Mouse (Mus musculus) forebrain, embryonic 14.5 days (tissue): ENCODE data around the gene Slc38a2. TPM values are rescaled to one million over a fixed set of nuclear protein-coding genes. Genes with fewer than 3 reads are reported as not detected.

ENCODE experiments used
- ATAC-seq: fragments of 200-750 bp; cut with Nextera tagmentation; 2 replicates; pipeline ENCODE4 v1.8.0; 2017; ENCODE audit warnings: mild to moderate bottlenecking, moderate library complexity
- DNase-seq: peaks from one replicate; pipeline ENCODE4 v3.0.0-alpha.2; 2015; ENCODE audit warnings: low spot score
- H3K27ac ChIP-seq: fragments of 300-500 bp; sonication (generic); 2 replicates; pipeline ENCODE4 v1.5.1; 2014; ENCODE audit warnings: low read depth, mild to moderate bottlenecking, control low read depth, low read length, moderate library complexity
- H3K27me3 ChIP-seq: fragments of 300-500 bp; sonication (generic); replicated peaks from 2 replicates; pipeline ENCODE4 v1.6.1; 2014; ENCODE audit warnings: low read length, control low read depth, mixed read lengths; ENCODE audit not compliant: control insufficient read depth, insufficient read depth
- H3K36me3 ChIP-seq: fragments of 300-500 bp; sonication (generic); 2 replicates; pipeline ENCODE4 v1.6.1; 2014; ENCODE audit warnings: low read length, control low read depth; ENCODE audit not compliant: control insufficient read depth, insufficient read depth
- H3K4me1 ChIP-seq: fragments of 300-500 bp; sonication (generic); 2 replicates; pipeline ENCODE4 v1.6.1; 2014; ENCODE audit warnings: antibody characterized with exemption, low read length, control low read depth; ENCODE audit not compliant: control insufficient read depth, insufficient read depth
- H3K4me2 ChIP-seq: fragments of 300-500 bp; sonication (generic); 2 replicates; pipeline ENCODE4 v1.6.1; 2014; ENCODE audit warnings: mild to moderate bottlenecking, control low read depth, low read length
- H3K4me3 ChIP-seq: fragments of 300-500 bp; sonication (generic); 2 replicates; pipeline ENCODE4 v1.5.1; 2014; ENCODE audit warnings: low read depth, low read length, control low read depth
- H3K9ac ChIP-seq: fragments of 300-500 bp; sonication (generic); 2 replicates; pipeline ENCODE4 v1.6.1; 2014; ENCODE audit warnings: mild to moderate bottlenecking, low read length, control low read depth, moderate library complexity
- H3K9me3 ChIP-seq: fragments of 300-500 bp; sonication (generic); replicated peaks from 2 replicates; pipeline ENCODE4 v1.6.1; 2016; ENCODE audit warnings: low read length, control low read depth, mixed read lengths; ENCODE audit not compliant: control insufficient read depth
- WGBS: fragments of 180-500 bp; shearing (Covaris S2); extraction: QIAGEN DNeasy Blood & Tissue Kit; methylation state at CpG from one replicate; pipeline ENCODE4 v1.1.7; 2014; 5-methylcytosine and 5-hydroxymethylcytosine counted together
- polyA plus RNA-seq: library from polyadenylated mRNA; unstranded; fragments of >200 nt; fragmentation: Nextera tagmentation; extraction: Ambion mirVana; gene quantifications from 2 replicates; pipeline ENCODE4 v1.2.1, GENCODE M21; 2014

The Slc38a2 gene
- polyA plus RNA-seq = 142 and 195 TPM in 2 replicates

GRCm38 (mm10) chr15:96699521-96700511, at the start of gene Slc38a2:
TSS of gene Slc38a2 (minus strand) at chr15:96699730.
- Histone ChIP-seq H3K27me3 (no peaks in the 10 kb centered on the region), H3K27ac (peak within 1 kb of the TSS; percentile 100), H3K4me1 (peaks cover 29% of the 10 kb centered on the region), H3K9me3 (no peaks in the 10 kb centered on the region), H3K4me3 (peak within 1 kb of the TSS; percentile 95), H3K4me2 (peak within 1 kb of the TSS; percentile 88), H3K9ac (peak within 1 kb of the TSS; percentile 100), H3K36me3 (peaks cover 37% of the 10 kb centered on the region)
- DNase-seq = peak; percentile 93
- under 1% methylated on average over 76 of the region's 76 CpGs for WGBS
- ATAC-seq = peak; percentile 89

DNA sequence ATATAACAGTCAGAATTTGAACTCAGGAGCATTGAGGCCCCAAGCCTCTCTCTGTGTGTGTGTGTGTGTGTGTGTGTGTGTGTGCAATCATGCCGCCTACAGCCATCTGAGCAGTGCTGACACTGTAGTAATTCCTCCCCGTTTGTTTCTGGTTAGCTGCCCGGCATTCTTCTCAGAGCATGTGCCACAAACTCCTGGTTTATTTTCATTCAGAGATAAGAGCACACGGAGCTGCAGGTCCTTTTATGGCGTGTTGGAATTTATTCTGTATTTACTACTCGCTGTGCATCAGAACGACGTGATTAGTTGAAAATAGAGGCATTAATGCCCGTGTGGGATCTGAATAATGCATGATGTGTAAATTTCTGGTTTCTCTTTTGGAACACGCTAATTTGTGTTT, 49.6 kb upstream of the Slc38a2 start:
- no peaks in the 10 kb centered on the region for H3K36me3 ChIP-seq
- H3K4me1 ChIP-seq = no peaks in the 10 kb centered on the region
- no peak overlapping the region for H3K4me2 ChIP-seq
- H3K27ac ChIP-seq = no peak overlapping the region
- H3K27me3 ChIP-seq = no peaks in the 10 kb centered on the region
- ATAC-seq (peak; percentile 37), DNase-seq (peak; percentile 51)
- no peak overlapping the region for H3K4me3 ChIP-seq
- WGBS = 40% methylated on average over 10 of the region's 10 CpGs
- no peak overlapping the region for H3K9ac ChIP-seq
- no peaks in the 10 kb centered on the region for H3K9me3 ChIP-seq

- Histone ChIP-seq H3K9ac (no peak overlapping the region), H3K36me3 (no peaks in the 10 kb centered on the region), H3K9me3 (no peaks in the 10 kb centered on the region), H3K4me2 (no peak overlapping the region), H3K27me3 (no peaks in the 10 kb centered on the region), H3K4me3 (no peak overlapping the region), H3K4me1 (no peaks in the 10 kb centered on the region), H3K27ac (no peak overlapping the region)
- no peak for ATAC-seq
- WGBS = 91% methylated on average over 11 of the region's 11 CpGs
- no peak for DNase-seq
Measured at GRCm38 (mm10) chr15:96747551-96747950, 48.0 kb upstream of the Slc38a2 start.

GRCm38 (mm10) chr15:96746986-96747385, 47.5 kb upstream of the Slc38a2 start:
- no peak overlapping the region for H3K4me2 ChIP-seq
- H3K4me1 ChIP-seq = no peaks in the 10 kb centered on the region
- ATAC-seq (no peak), DNase-seq (no peak)
- 93% methylated on average over 6 of the region's 6 CpGs for WGBS
- H3K27me3 ChIP-seq = no peaks in the 10 kb centered on the region
- no peaks in the 10 kb centered on the region for H3K9me3 ChIP-seq
- H3K36me3 ChIP-seq = no peaks in the 10 kb centered on the region
- no peak overlapping the region for H3K4me3 ChIP-seq
- no peak overlapping the region for H3K27ac ChIP-seq
- no peak overlapping the region for H3K9ac ChIP-seq

- Histone ChIP-seq H3K27me3 (no peaks in the 10 kb centered on the region), H3K36me3 (no peaks in the 10 kb centered on the region), H3K4me1 (no peaks in the 10 kb centered on the region), H3K9ac (no peak overlapping the region), H3K4me2 (no peak overlapping the region), H3K9me3 (no peaks in the 10 kb centered on the region), H3K4me3 (no peak overlapping the region), H3K27ac (no peak overlapping the region)
- WGBS = 96% methylated on average over 1 of the region's 1 CpGs
- ATAC-seq (no peak), DNase-seq (no peak)
Measured at GRCm38 (mm10) chr15:96745299-96745698, 45.8 kb upstream of the Slc38a2 start.

DNA sequence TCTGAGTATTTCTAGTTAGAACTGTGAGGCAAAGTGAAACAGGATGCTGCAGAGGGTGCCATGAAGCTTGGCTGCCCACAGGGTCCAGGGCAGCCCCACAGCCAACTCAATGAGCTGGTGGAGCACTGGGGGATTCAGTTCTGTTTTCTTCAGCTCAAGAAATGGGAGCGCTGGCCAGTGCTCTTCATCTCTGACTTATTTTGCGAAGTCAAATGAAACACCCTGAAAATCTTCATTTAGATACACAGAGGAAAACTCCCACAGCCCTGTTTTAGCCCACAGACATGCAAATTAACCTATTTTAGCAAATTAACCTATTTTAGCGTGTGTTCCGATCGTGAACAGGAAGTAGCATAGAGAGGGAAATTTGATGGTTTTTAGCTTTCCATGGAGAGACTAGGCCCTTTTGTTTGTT, 45.4 kb upstream of the Slc38a2 start:
- WGBS = 94% methylated on average over 5 of the region's 5 CpGs
- Histone ChIP-seq H3K9me3 (no peaks in the 10 kb centered on the region), H3K9ac (no peak overlapping the region), H3K27ac (no peak overlapping the region), H3K27me3 (no peaks in the 10 kb centered on the region), H3K4me3 (no peak overlapping the region), H3K4me1 (no peaks in the 10 kb centered on the region), H3K4me2 (no peak overlapping the region), H3K36me3 (no peaks in the 10 kb centered on the region)
- DNase-seq = no peak
- no peak for ATAC-seq

GRCm38 (mm10) chr15:96744153-96744881, 44.8 kb upstream of the Slc38a2 start:
- Histone ChIP-seq H3K4me1 (no peaks in the 10 kb centered on the region), H3K4me3 (no peak overlapping the region), H3K36me3 (no peaks in the 10 kb centered on the region), H3K27ac (no peak overlapping the region), H3K27me3 (no peaks in the 10 kb centered on the region), H3K9ac (no peak overlapping the region), H3K9me3 (no peaks in the 10 kb centered on the region), H3K4me2 (no peak overlapping the region)
- DNase-seq = no peak
- no peak for ATAC-seq
- 84% methylated on average over 18 of the region's 18 CpGs for WGBS

DNA sequence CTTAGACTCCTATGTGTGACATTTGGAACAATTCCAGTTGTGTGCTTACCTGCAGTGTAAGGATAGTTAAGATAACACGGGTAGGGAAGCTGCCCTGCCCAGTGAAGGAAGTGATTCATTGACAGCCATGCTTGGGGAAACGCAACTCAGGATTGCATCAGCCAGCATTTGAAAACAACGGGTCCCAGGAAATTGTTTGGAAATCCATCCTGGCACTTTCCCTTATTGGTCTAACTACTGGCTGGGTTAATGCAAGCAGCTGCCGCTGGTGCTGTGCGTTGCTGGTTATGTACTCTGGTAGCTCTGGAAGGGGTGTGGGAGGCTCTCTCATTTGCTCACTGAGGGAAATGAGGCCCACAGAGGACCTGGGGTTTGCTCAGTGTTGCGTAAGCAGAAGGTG, 43.7 kb upstream of the Slc38a2 start:
- no peak overlapping the region for H3K4me2 ChIP-seq
- H3K36me3 ChIP-seq = no peaks in the 10 kb centered on the region
- DNase-seq (no peak), ATAC-seq (no peak)
- no peak overlapping the region for H3K27ac ChIP-seq
- H3K9ac ChIP-seq = no peak overlapping the region
- no peak overlapping the region for H3K4me3 ChIP-seq
- WGBS = 90% methylated on average over 6 of the region's 6 CpGs
- H3K9me3 ChIP-seq = no peaks in the 10 kb centered on the region
- no peaks in the 10 kb centered on the region for H3K27me3 ChIP-seq
- no peaks in the 10 kb centered on the region for H3K4me1 ChIP-seq
